Mouse (Mus musculus) stomach, embryonic 16.5 days (tissue): ENCODE results near the gene Zbtb38. TPM values are rescaled to one million over a fixed set of nuclear protein-coding genes. Genes with fewer than 3 reads are reported as not detected.
A peak's percentile ranks its signal among the peaks of the same experiment; 100 is the strongest.
"Not testable (repeated sequence)": the region's sequence is repeated elsewhere in the genome, so short reads cannot be mapped to it uniquely, and the experiment has no call there.

Experiments used
- ATAC-seq: fragments of 200-750 bp; cut with Nextera tagmentation; 2 replicates; pipeline ENCODE4 v1.8.0; 2017; ENCODE audit warnings: moderate number of reproducible peaks, moderate TSS enrichment; ENCODE audit not compliant: insufficient read depth, low FRiP score
- H3K27ac ChIP-seq: fragments of 300-500 bp; sonication (generic); 2 replicates; pipeline ENCODE4 v1.5.1; 2014; ENCODE audit warnings: low read length
- H3K27me3 ChIP-seq: fragments of 300-500 bp; sonication (generic); 2 replicates; pipeline ENCODE4 v1.6.1; 2014; ENCODE audit warnings: low read length, control low read depth, mixed read lengths; ENCODE audit not compliant: control insufficient read depth, insufficient read depth
- H3K36me3 ChIP-seq: fragments of 300-500 bp; sonication (generic); 2 replicates; pipeline ENCODE4 v1.6.1; 2014; ENCODE audit warnings: low read length; ENCODE audit not compliant: control insufficient read depth, insufficient read depth
- H3K4me1 ChIP-seq: fragments of 300-500 bp; sonication (generic); 2 replicates; pipeline ENCODE4 v1.6.1; 2014; ENCODE audit warnings: low read length, control low read depth, mixed read lengths; ENCODE audit not compliant: control insufficient read depth, insufficient read depth
- H3K4me2 ChIP-seq: fragments of 300-500 bp; sonication (generic); 2 replicates; pipeline ENCODE4 v1.6.1; 2014; ENCODE audit warnings: low read depth, low read length, mixed read lengths
- H3K4me3 ChIP-seq: fragments of 300-500 bp; sonication (generic); replicated peaks from 2 replicates; pipeline ENCODE4 v1.5.1; 2014; ENCODE audit warnings: mild to moderate bottlenecking, low read length
- H3K9ac ChIP-seq: fragments of 300-500 bp; sonication (generic); 2 replicates; pipeline ENCODE4 v1.6.1; 2014; ENCODE audit warnings: low read length
- H3K9me3 ChIP-seq: fragments of 300-500 bp; sonication (generic); replicated peaks from 2 replicates; pipeline ENCODE4 v1.6.1; 2016; ENCODE audit warnings: low read length, control low read depth; ENCODE audit not compliant: control insufficient read depth
- WGBS: fragments of 180-500 bp; shearing (Covaris S2); extraction: QIAGEN DNeasy Blood & Tissue Kit; methylation state at CpG from one replicate; pipeline ENCODE4 v1.1.7; 2014; 5-methylcytosine and 5-hydroxymethylcytosine counted together
- polyA plus RNA-seq: library from polyadenylated mRNA; unstranded; fragments of >200 nt; fragmentation: Nextera tagmentation; extraction: Ambion mirVana; gene quantifications from 2 replicates; pipeline ENCODE4 v1.2.1, GENCODE M21; 2015

Gene Zbtb38
- polyA plus RNA-seq, 1 experiment from 2014 or later, result 19.4 TPM

- Histone ChIP-seq H3K4me2 (no peak overlapping the region), H3K9me3 (no peaks in the 10 kb centered on the region), H3K27ac (no peak overlapping the region), H3K27me3 (no peaks in the 10 kb centered on the region), H3K36me3 (no peaks in the 10 kb centered on the region), H3K4me3 (no peak overlapping the region), H3K4me1 (no peaks in the 10 kb centered on the region), H3K9ac (no peak overlapping the region)
- WGBS, result 51% methylated on average over 9 of the region's 9 CpGs
- ATAC-seq, result peak; percentile 82
These were observed 102.7 kb downstream of the Zbtb38 start for GRCm38 (mm10) chr9:96649924-96650323.

DNA sequence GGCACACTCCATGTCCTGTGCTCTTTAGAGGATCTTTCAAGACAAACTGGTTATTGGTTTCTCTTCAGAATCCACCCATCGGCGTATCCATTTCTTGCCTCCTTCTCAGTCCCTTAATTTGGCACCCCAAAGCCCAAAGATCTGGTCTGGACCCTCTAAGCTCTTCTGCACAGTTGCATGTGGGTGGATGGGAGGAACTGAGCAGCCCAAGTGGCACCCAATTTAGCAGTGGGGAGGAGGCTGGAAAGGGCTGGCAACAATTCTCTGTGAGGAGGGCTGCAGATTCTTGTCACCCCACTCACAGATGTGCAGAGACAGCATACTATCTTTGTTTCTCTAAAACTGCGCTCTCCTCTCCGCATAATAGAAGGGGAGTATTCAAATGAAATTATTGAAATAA, 103.3 kb downstream of the Zbtb38 start:
- Histone ChIP-seq H3K36me3 (no peaks in the 10 kb centered on the region), H3K4me1 (no peaks in the 10 kb centered on the region), H3K9ac (no peak overlapping the region), H3K27ac (no peak overlapping the region), H3K4me3 (no peak overlapping the region), H3K4me2 (no peak overlapping the region), H3K27me3 (no peaks in the 10 kb centered on the region), H3K9me3 (no peaks in the 10 kb centered on the region)
- WGBS, result 90% methylated on average over 4 of the region's 4 CpGs
- ATAC-seq, result no peak

DNA sequence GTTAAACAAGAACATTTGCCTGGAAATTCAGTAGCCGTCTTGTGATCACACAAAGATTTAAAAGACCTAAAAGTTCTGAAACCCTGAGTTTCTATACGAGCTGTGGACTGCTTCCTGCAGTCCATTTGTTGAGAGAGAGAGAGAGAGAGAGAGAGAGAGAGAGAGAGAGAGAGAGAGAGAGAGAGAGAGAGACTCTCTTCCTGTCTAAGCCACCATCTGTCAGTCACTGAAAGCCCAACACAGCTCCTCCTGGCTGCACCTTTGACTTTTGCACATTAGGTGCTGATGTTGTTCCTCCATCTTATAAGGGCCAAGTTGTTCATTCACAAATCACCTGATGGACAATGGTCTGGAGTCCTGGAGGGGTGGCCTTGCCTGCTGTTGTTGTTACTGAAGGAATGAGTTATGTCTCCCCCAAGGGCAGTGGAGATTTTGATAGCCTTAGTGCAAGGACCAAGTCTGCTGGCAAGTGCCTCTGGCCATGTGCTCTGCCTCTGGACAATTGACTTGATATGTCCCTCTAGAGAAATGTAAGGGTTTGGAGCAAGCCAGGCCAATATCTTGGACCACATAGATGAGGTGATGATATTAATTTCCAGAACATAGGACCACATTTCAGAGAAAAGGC, 105.8 kb downstream of the Zbtb38 start:
- Histone ChIP-seq H3K36me3 (no peaks in the 10 kb centered on the region), H3K27me3 (no peaks in the 10 kb centered on the region), H3K4me3 (no peak overlapping the region), H3K9ac (no peak overlapping the region), H3K4me2 (no peak overlapping the region), H3K27ac (no peak overlapping the region), H3K4me1 (no peaks in the 10 kb centered on the region), H3K9me3 (no peaks in the 10 kb centered on the region)
- ATAC-seq, result no peak
- 57% methylated on average over 2 of the region's 2 CpGs for WGBS

DNA sequence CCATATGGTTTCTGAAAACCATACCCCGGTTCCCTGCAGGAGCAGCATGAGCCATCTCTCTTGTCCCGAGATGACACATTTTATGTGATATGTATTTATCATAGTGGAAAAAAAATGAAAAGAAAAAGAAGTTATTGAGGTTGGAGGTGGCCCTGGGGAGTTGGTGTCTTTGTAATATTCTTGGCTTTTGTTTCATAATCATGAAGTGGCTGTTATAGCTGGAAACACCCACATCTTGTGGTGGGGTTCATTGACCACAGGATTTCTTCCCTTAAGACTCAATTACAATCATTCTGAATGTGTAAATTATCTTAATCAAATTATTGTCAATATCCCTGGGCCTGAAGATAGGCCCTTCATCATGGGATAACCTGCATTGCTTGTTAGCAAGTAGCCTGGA, 107.8 kb downstream of the Zbtb38 start:
- no peak for ATAC-seq
- H3K4me3 ChIP-seq, result no peak overlapping the region
- H3K9me3 ChIP-seq, result no peaks in the 10 kb centered on the region
- H3K4me1 ChIP-seq, result no peaks in the 10 kb centered on the region
- H3K27ac ChIP-seq, result no peak overlapping the region
- H3K36me3 ChIP-seq, result no peaks in the 10 kb centered on the region
- H3K27me3 ChIP-seq, result no peaks in the 10 kb centered on the region
- H3K4me2 ChIP-seq, result no peak overlapping the region
- WGBS, result 84% methylated on average over 2 of the region's 2 CpGs
- H3K9ac ChIP-seq, result no peak overlapping the region

DNA sequence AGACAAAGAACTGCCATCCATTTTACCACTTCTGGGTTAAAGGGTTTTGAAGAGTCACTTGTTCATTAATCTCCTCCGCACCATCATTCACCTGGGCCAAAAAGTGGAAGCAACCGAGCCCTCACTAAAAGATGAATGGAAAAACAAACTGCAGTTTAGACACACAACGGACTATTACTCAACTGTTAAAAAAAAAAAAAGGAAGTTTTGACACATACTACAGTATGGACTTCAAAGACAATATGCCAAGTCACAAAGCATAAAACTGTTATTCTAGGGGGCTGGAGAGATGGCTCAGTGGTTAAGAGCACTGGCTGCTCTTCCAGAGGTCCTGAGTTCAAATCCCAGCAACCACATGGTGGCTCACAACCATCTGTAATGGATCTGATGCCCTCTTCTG, 108.6 kb downstream of the Zbtb38 start:
- ATAC-seq, H3K9me3 ChIP-seq, H3K4me2 ChIP-seq, H3K27ac ChIP-seq, H3K4me1 ChIP-seq, H3K36me3 ChIP-seq, H3K4me3 ChIP-seq, H3K9ac ChIP-seq, H3K27me3 ChIP-seq: not testable (repeated sequence)
- WGBS, result 73% methylated on average over 3 of the region's 3 CpGs

DNA sequence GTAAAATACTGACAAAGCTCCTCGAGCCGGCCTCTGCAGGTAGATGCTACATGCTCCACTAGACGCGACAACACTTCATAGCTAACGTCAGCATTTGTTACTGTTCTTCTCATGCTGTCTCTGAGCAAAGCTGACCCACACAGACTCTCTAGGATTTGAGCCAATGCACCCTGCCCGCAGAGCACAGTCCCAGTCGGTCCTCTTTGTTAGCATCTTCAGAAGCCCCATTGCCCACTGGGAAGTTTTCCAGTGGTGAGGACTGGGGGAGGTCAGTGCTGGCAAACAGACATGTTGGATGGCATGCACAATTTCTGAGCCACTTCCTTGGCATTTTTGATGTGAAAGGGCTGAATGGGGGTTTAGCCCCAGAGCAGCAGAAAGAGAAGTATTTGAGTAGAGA, 113.2 kb downstream of the Zbtb38 start:
- H3K4me1 ChIP-seq, result no peaks in the 10 kb centered on the region
- 90% methylated on average over 7 of the region's 7 CpGs for WGBS
- H3K4me2 ChIP-seq, result no peak overlapping the region
- no peaks in the 10 kb centered on the region for H3K9me3 ChIP-seq
- H3K4me3 ChIP-seq, result no peak overlapping the region
- ATAC-seq, result no peak
- no peak overlapping the region for H3K9ac ChIP-seq
- no peaks in the 10 kb centered on the region for H3K27me3 ChIP-seq
- H3K27ac ChIP-seq, result no peak overlapping the region
- H3K36me3 ChIP-seq, result no peaks in the 10 kb centered on the region

DNA sequence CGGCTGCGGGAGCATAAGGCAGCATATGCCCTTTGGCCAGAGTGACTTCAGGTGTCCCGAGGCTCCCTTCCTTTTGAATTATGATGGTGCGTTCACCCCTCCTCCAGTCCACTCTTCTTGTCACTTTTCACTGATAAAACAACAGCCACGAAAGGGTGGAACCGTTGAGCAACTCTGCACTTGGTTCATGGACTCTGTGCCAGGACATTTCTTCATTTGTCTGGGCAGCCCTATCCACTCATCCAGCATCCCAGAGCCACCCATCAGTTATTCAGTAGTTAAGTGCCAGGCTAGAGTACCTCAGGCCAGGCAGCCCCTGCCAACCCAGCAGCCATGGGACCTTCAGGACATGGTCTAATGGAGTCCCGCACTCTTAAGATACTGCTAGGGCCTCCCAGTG, 114.1 kb downstream of the Zbtb38 start:
- H3K4me2 ChIP-seq, result no peak overlapping the region
- no peak overlapping the region for H3K9ac ChIP-seq
- no peaks in the 10 kb centered on the region for H3K4me1 ChIP-seq
- H3K4me3 ChIP-seq, result no peak overlapping the region
- no peaks in the 10 kb centered on the region for H3K36me3 ChIP-seq
- no peaks in the 10 kb centered on the region for H3K9me3 ChIP-seq
- no peaks in the 10 kb centered on the region for H3K27me3 ChIP-seq
- WGBS, result 57% methylated on average over 7 of the region's 7 CpGs
- no peak overlapping the region for H3K27ac ChIP-seq
- ATAC-seq, result no peak

DNA sequence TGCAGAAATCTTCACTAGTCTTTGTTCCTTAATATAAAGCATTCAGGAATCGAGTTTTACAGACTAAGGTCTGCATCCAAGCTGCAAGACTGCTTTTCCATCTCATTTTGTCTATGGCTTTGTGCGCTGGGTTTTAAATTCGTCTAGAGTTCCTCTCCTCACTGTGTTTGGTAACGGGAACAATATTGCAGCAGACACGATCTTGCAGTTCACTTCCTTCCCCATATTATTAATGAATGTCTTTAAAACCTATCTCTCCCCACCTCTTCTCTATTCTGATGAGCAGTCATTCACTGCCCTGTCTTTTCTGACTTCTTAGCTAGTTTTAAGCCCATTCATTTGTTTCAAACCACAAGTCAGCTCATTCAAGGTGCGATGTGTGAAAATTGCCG, 115.5 kb downstream of the Zbtb38 start:
- no peak overlapping the region for H3K27ac ChIP-seq
- no peak for ATAC-seq
- H3K36me3 ChIP-seq, result no peaks in the 10 kb centered on the region
- no peak overlapping the region for H3K4me2 ChIP-seq
- 74% methylated on average over 7 of the region's 7 CpGs for WGBS
- no peak overlapping the region for H3K4me3 ChIP-seq
- no peaks in the 10 kb centered on the region for H3K27me3 ChIP-seq
- H3K9me3 ChIP-seq, result no peaks in the 10 kb centered on the region
- no peaks in the 10 kb centered on the region for H3K4me1 ChIP-seq
- H3K9ac ChIP-seq, result no peak overlapping the region

- Histone ChIP-seq H3K9me3 (no peaks in the 10 kb centered on the region), H3K36me3 (no peaks in the 10 kb centered on the region), H3K4me1 (no peaks in the 10 kb centered on the region), H3K4me3 (no peak overlapping the region), H3K27ac (no peak overlapping the region), H3K27me3 (no peaks in the 10 kb centered on the region), H3K4me2 (no peak overlapping the region), H3K9ac (no peak overlapping the region)
- no peak for ATAC-seq
- WGBS, result 50% methylated on average over 9 of the region's 9 CpGs
These were observed 116.0 kb downstream of the Zbtb38 start for GRCm38 (mm10) chr9:96636423-96637156.
